Mouse (Mus musculus) heart, postnatal 0 days (tissue): Measurements from ENCODE around the gene Wbp2. TPM values are rescaled to one million over a fixed set of nuclear protein-coding genes. Genes with fewer than 3 reads are reported as not detected.
A peak's percentile ranks its signal among the peaks of the same experiment; 100 is the strongest.

Source experiments
- ATAC-seq: fragments of 200-750 bp; cut with Nextera tagmentation; 2 replicates; pipeline ENCODE4 v1.8.0; 2017; ENCODE audit warnings: low read depth, moderate number of reproducible peaks, moderate library complexity; ENCODE audit not compliant: insufficient read depth
- DNase-seq: peaks from one replicate; pipeline ENCODE4 v3.0.0-alpha.2; 2016; ENCODE audit warnings: low spot score
- H3K27ac ChIP-seq: fragments of 300-500 bp; sonication (generic); 2 replicates; pipeline ENCODE4 v1.5.1; 2014; ENCODE audit warnings: low read depth, mild to moderate bottlenecking
- H3K27me3 ChIP-seq: fragments of 300-500 bp; sonication (generic); 2 replicates; pipeline ENCODE4 v1.6.1; 2014; ENCODE audit warnings: low read length, mixed read lengths; ENCODE audit not compliant: control insufficient read depth, insufficient read depth
- H3K36me3 ChIP-seq: fragments of 300-500 bp; sonication (generic); replicated peaks from 2 replicates; pipeline ENCODE4 v1.6.1; 2014; ENCODE audit warnings: low read length, mixed read lengths; ENCODE audit not compliant: control insufficient read depth, insufficient read depth
- H3K4me1 ChIP-seq: fragments of 300-500 bp; sonication (generic); 2 replicates; pipeline ENCODE4 v1.6.1; 2014; ENCODE audit warnings: antibody characterized with exemption; ENCODE audit not compliant: control insufficient read depth, insufficient read depth
- H3K4me2 ChIP-seq: fragments of 300-500 bp; sonication (generic); 2 replicates; pipeline ENCODE4 v1.6.1; 2014; ENCODE audit warnings: low read depth, mild to moderate bottlenecking, low read length, moderate library complexity
- H3K4me3 ChIP-seq: fragments of 300-500 bp; sonication (generic); 2 replicates; pipeline ENCODE4 v1.5.1; 2014; ENCODE audit warnings: low read depth, low read length
- H3K9ac ChIP-seq: fragments of 300-500 bp; sonication (generic); replicated peaks from 2 replicates; pipeline ENCODE4 v1.6.1; 2014; ENCODE audit warnings: low read depth, low read length, mixed read lengths
- H3K9me3 ChIP-seq: fragments of 300-500 bp; sonication (generic); replicated peaks from 2 replicates; pipeline ENCODE4 v1.6.1; 2016; ENCODE audit warnings: low read length; ENCODE audit not compliant: control insufficient read depth
- CTCF ChIP-seq: IDR thresholded peaks from 2 replicates; pipeline ENCODE4 v1.5.1; 2016; ENCODE audit warnings: antibody characterized with exemption, control low read depth, low read depth
- EP300 ChIP-seq: IDR thresholded peaks from 2 replicates; pipeline ENCODE4 v1.6.1; 2016; ENCODE audit warnings: antibody characterized with exemption, low read depth
- WGBS: fragments of 180-500 bp; shearing (Covaris S2); extraction: QIAGEN DNeasy Blood & Tissue Kit; methylation state at CpG from one replicate; pipeline ENCODE4 v1.1.7; 2014; 5-methylcytosine and 5-hydroxymethylcytosine counted together
- polyA plus RNA-seq: library from polyadenylated mRNA; unstranded; fragments of >200 nt; fragmentation: Nextera tagmentation; extraction: Ambion mirVana; gene quantifications from 2 replicates; pipeline ENCODE4 v1.2.1, GENCODE M21; 2015
- total RNA-seq: library from RNA; depleted of rRNA; stranded (reverse); fragments of >200 nt; gene quantifications from 2 replicates; pipeline ENCODE4 v1.2.3, GENCODE M21; 2014; ENCODE audit warnings: low replicate concordance

Wbp2 gene
- total and polyA plus RNA-seq, 2 experiments from 2014 or later: 106 to 120 TPM

DNA sequence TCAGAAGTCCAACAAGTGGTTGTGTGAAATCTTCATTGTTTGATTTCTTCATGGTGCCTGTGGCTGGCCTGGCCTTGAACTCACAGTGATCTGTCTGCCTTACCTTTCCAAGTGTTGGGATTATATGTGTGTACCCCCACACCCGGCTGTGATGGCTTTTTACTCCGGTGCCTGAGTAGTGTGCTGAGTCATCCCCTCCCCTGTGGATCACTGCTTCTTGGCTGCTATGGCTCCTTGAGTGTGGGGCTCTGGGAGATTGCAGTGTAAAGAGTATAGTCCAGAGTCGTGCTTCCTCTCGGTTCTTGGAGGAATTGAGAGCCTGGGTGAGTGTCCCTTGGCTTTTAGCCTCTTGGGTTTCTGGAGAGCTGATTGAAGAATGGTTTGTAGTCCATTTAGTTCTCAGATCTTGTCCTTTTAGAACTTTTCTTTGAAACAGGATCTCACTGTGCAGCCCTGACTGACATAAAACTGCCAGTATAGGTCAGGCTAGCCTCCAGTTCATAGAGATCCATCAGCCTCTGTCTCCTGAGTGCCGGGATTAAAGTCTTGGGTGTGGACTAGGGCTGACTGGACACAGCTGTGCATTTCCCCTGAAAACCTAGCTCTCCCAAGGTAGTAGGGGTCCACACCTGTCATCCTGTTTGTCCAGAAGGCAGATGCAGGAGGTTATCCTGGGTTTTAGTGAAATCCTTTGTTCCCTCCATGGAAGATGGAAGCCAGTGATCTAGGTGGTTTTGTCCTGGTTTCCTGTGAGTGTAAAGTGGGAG is 44.2 kb downstream of the Wbp2 start:
- 87% methylated on average over 5 of the region's 5 CpGs for WGBS
- H3K36me3 ChIP-seq: peaks cover 51% of the 10 kb centered on the region

GRCm38 (mm10) chr11:116041833-116042232 is 45.0 kb downstream of the Wbp2 start:
- WGBS: 98% methylated on average over 2 of the region's 2 CpGs
- Histone ChIP-seq H3K9me3 (no peaks in the 10 kb centered on the region), H3K36me3 (peaks cover 44% of the 10 kb centered on the region), H3K4me3 (no peak overlapping the region), H3K9ac (no peak overlapping the region), H3K27me3 (no peaks in the 10 kb centered on the region), H3K27ac (no peak overlapping the region), H3K4me2 (no peak overlapping the region), H3K4me1 (peaks cover 4% of the 10 kb centered on the region; the same call in 1 of the 2 replicates)
- ATAC-seq (no peak), DNase-seq (no peak)
- TF ChIP-seq CTCF (no peak), EP300 (no peak)

More for the DNA sequence above, 44.2 kb downstream of the Wbp2 start:
- Histone ChIP-seq H3K9me3 (no peaks in the 10 kb centered on the region), H3K9ac (no peak overlapping the region), H3K27ac (no peak overlapping the region), H3K4me3 (no peak overlapping the region), H3K4me1 (peaks cover 4% of the 10 kb centered on the region; the same call in 1 of the 2 replicates), H3K27me3 (no peaks in the 10 kb centered on the region), H3K4me2 (no peak overlapping the region)
- no peak for ATAC-seq
- TF ChIP-seq EP300 (no peak), CTCF (no peak)
- no peak for DNase-seq

DNA sequence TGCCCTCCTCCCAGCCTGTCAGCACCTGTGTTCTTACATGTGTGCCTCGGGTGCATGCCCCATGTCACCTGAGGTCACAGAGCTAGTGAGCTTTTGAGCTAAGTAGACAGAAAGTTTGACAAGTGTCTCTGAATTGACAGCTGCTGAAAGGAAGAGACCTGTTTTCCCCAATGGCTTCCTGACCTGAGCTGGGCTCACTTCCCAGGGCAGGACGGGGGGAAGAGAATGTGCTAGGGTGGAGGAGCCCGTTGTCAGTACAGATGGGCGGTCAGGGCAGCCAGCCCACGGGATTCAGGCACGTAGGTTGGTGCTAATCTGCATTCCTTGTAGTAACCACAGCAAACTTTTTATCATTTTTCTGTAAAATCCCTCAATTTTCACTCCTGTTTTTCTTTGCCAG is 46.2 kb downstream of the Wbp2 start:
- Histone ChIP-seq H3K9me3 (no peaks in the 10 kb centered on the region), H3K9ac (no peak overlapping the region), H3K4me2 (no peak overlapping the region), H3K27me3 (no peaks in the 10 kb centered on the region), H3K4me3 (no peak overlapping the region), H3K4me1 (peaks cover 4% of the 10 kb centered on the region; the same call in 1 of the 2 replicates), H3K27ac (peak overlapping the region; percentile 44), H3K36me3 (peaks cover 38% of the 10 kb centered on the region)
- ATAC-seq: peak; percentile 57
- TF ChIP-seq CTCF (no peak), EP300 (no peak)
- no peak for DNase-seq
- WGBS: 29% methylated on average over 6 of the region's 6 CpGs

GRCm38 (mm10) chr11:116037826-116038225 is 49.0 kb downstream of the Wbp2 start:
- ATAC-seq (no peak), DNase-seq (no peak)
- Histone ChIP-seq H3K9ac (no peak overlapping the region), H3K27ac (no peak overlapping the region), H3K9me3 (no peaks in the 10 kb centered on the region), H3K4me3 (no peak overlapping the region), H3K36me3 (peaks cover 29% of the 10 kb centered on the region), H3K4me1 (peaks cover 4% of the 10 kb centered on the region; the same call in 1 of the 2 replicates), H3K27me3 (no peaks in the 10 kb centered on the region), H3K4me2 (no peak overlapping the region)
- no peak for TF ChIP-seq EP300
- no peak for TF ChIP-seq CTCF
- WGBS: 94% methylated on average over 9 of the region's 9 CpGs

DNA sequence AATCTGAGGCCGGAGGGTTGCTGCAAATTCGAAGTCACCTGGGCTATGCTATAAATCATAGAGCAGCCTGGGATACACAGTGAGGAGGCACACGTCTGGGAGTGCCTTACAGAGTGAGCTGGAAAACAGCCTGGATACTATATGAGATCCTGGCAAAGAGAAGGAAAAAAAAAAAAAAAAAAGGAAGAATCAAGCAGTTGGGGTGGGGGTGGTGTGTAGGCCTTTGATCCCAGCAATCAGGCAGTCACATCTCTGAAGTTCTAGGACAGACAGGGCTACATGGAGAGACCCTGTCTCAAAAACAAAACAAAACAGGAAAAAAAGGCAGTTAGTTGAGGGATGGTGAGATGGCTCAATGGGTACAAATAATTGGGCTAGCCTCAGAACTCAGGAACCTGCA is 50.1 kb downstream of the Wbp2 start:
- Histone ChIP-seq H3K27me3 (no peaks in the 10 kb centered on the region), H3K9me3 (no peaks in the 10 kb centered on the region), H3K4me1 (peaks cover 8% of the 10 kb centered on the region), H3K9ac (no peak overlapping the region), H3K36me3 (peaks cover 22% of the 10 kb centered on the region; the same call in 1 of the 2 replicates), H3K4me2 (no peak overlapping the region), H3K27ac (no peak overlapping the region), H3K4me3 (no peak overlapping the region)
- no peak for TF ChIP-seq CTCF
- TF ChIP-seq EP300: no peak
- DNase-seq (no peak), ATAC-seq (no peak)
- 85% methylated on average over 3 of the region's 3 CpGs for WGBS
